Mouse (Mus musculus) embryo, embryonic 11.5 days (tissue): ENCODE results near the gene Tusc2.
A peak's percentile ranks its signal among the peaks of the same experiment; 100 is the strongest.

Experiments
- DNase-seq: peaks from one replicate; pipeline ENCODE4 v3.0.0-alpha.2; 2012; ENCODE audit warnings: low read depth, low spot score

Gene Tusc2

GRCm38 (mm10) chr9:107587833-107588639 lies 25.0 kb downstream of the Tusc2 start:
- DNase-seq, result no peak

- DNase-seq, result no peak
These were observed 27.2 kb downstream of the Tusc2 start for GRCm38 (mm10) chr9:107590058-107590772.

DNA sequence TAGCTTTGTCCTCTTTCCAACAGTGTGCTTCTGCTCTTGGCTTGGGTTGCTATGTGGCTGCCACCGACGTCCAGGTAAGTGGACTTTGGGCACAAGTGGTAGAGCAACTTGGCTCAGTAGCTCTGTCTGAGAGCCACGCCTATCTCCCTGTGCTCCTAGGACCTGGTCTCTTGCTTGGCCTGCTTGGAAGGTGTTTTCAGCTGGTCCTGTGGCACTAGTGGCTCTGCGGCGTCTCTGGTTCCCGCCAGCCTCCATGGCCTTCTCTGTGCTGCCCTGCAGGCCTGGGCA lies 27.7 kb downstream of the Tusc2 start:
- DNase-seq, result no peak

DNA sequence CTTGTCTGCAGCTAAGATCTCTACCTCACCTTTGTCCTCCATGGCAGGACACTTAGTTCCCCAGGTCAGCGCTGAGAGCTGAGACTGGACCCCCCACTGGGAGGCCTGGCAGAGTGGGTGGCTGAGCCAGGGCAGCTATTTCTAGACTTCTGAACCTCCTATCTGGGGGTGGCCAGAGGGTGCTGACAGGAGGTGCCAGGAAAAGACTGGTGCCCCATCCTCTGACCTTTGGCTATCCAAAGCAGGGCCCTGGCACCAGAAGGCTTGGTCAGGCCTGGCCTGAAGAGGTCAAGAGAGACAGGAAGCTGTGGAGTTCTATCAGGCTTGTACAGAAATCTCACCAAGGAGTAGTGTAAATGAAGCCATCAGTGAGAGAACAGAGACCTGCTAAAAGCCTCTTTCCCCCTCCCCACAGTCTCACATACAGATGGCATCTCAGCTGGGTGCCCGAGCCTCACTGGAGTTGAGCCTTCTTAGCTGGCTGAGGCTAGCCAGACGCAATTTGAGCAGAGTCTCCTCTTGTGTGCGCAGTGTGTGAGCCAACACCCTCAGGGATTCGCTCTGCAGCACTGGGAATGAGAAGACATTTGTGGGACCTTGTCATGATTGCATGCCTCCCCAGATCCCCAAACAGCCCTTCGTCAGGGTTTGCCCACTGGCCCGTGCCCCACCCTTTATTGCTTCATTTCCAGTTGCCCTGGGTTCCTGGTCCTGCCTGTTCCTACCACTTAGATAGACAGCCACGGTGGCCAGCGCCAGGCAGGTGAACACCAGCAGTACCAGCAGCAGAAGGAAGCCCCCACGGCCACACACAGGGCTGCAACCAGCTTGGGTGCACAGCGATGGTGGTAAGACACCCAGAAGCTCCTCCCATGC lies 30.3 kb downstream of the Tusc2 start:
- DNase-seq, result no peak

DNA sequence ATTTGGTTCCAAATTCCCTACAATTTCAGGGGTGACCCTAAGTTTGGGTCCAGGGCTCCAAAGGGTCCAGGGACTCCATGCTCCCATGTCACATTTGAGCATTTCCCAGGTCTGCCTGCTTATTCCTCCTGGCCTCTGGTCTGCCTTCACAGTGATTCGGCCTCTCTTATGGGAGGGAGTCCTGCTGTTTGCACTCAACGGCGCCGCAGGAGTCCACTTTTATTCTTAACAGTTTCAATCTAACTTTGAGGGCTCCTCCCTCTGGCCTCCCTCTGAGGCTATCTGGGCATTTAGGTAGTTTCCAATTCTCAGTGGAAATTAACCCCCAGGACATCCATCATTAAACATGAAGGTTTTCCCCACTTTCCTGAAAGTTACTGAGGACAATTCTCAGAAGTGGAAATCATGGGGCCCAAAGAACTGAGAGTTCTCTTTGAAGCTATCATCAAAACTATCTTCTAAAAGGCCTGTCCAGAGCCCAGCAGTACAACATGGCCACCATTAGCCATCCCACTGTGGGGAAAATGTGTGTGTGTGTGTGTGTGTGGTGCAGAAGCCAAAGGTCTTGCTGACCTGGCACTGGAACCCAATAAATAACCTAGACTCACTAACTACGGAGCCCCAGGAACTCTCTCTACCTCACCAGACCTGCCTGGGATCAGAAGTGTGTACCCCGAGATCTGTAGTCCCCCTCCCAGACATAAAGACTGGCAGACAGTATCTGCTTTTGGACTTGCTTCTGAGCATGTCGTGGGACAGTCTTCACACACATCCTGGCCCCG lies 31.4 kb downstream of the Tusc2 start:
- DNase-seq, result no peak

- no peak for DNase-seq
These were observed 33.8 kb downstream of the Tusc2 start for GRCm38 (mm10) chr9:107596619-107597569.

DNA sequence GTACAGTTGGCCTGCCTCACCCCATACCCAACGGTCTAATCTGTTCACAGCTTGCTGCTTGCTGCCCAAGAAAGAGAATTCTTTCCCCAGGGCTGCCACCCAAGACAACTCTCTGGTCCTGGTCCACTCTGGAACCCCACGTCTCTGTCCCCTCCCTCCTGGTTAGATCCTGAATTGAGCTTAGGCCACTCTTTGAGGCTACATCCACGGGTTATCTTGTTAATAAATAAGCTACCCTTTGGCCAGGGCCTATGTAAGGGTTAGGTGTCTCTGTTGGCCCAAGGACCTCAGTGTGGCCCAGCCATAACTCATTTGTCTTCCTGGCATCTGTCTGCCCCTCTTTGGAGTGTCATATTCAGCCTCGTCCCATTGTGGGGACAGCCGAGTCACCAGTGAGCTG lies 35.3 kb downstream of the Tusc2 start:
- DNase-seq, result no peak

- no peak for DNase-seq
These were observed 36.4 kb downstream of the Tusc2 start for GRCm38 (mm10) chr9:107599433-107599832.

GRCm38 (mm10) chr9:107599842-107600241 lies 36.8 kb downstream of the Tusc2 start:
- no peak for DNase-seq

DNA sequence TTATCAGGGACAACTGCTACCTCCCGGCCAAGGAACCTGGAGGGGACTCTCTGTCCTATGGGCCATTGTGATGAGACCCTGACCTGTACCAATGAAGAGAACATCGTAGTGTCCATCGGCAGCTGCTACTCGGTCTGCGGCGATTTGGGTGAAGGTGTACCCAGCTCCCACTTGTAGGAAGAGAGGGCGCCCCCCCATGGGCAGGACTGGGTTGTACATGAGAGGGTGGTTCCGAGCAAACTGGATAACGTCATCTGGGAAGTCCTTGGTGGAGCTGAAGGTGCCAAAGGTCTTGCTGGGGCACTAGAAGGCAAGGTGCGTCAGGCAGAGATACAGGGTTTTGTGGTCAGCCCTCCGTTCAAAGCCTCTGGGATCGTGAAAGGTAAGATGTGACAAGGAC lies 37.7 kb downstream of the Tusc2 start:
- no peak for DNase-seq

GRCm38 (mm10) chr9:107601275-107601674 lies 38.2 kb downstream of the Tusc2 start:
- no peak for DNase-seq

DNA sequence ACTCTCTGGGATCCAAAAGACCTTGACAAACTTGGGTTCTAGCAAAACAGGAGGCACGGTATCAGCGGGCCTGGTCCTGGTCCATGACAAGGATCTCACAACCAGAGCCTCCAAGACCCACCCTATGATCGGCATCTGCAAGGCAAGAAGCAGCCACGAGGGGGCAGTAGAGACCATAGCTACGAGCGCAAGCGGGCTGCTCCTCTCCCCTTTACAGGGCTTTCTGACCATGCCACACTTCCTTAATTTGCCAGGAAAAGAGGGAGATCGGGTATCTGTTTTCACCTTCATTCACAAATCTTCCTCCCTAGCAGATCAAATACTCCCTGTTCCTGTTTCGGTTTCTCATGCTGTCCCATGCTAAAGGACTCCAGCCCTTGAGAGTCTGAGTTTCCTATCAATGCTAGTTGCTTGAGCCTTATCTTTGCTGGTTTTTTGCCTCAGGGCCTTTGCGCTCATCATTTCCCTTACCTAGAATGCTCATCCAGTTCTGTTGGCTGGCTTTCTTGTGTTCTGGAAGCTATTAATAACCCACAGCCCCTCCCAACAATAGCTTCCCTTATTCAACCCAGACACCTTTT lies 39.1 kb downstream of the Tusc2 start:
- peak; percentile 84 for DNase-seq

GRCm38 (mm10) chr9:107603251-107603650 lies 40.2 kb downstream of the Tusc2 start:
- no peak for DNase-seq

DNA sequence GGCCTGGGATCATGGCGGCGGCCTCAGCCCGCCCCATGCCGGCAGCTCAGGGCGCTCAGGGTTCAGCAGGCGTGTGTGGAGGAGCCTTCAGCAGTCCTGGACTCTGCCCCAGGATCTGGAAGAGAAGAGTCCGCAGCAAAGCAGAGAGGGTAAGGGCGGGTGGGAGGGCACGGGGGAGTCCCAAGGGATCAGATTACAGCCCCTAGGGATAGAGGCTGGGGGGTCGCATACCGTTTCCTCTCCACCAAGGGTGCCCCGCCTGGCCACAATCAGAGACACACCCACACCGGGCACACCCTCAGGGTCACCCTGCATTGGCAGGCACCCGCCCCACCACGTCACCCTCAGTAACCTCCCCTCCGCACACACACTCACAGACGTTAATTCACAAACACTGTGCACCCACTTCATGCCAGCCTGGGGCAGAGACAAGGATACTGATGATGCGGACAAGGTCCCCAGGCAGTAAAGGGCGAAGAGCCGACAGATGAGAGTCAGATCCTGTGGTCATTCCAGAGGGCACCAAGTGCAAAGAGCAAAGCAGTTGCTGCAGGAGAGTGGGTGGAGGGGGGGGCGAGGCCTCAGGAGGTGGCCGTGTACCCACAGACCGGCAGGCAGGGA lies 42.1 kb downstream of the Tusc2 start:
- no peak for DNase-seq

- DNase-seq, result no peak
These were observed 43.5 kb downstream of the Tusc2 start for GRCm38 (mm10) chr9:107606591-107606990.

DNA sequence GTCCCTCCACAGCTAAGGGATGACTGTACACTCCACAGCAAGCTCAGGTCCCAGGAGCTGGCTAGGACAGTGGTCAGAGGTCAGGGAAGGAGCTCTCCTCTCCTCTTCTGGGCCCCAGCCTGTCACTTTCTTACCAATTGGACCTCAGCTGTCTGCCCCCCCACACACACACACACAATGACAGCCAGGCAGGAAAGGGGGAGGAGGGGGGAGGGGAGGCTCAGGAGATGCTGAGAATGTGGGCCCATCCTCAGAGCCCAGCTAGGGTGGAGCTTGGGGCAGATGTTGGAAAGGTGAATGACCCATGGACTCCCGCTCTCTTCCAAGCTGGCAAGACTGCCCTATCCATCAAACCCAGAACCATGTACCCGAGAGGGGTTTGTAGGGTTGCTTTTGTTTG lies 44.0 kb downstream of the Tusc2 start:
- no peak for DNase-seq

GRCm38 (mm10) chr9:107607653-107608245 lies 44.7 kb downstream of the Tusc2 start:
- no peak for DNase-seq

GRCm38 (mm10) chr9:107608741-107609432 lies 45.8 kb downstream of the Tusc2 start, which contains the start of gene Sema3b:
Sema3b (minus strand) TSS chr9:107609229.
- DNase-seq, result no peak
